Mouse (Mus musculus) C2C12 (cell line): ENCODE data around the gene Polr2m. TPM values are rescaled to one million over a fixed set of nuclear protein-coding genes. Genes with fewer than 3 reads are reported as not detected.
A peak's percentile ranks its signal among the peaks of the same experiment; 100 is the strongest.
"Not testable (repeated sequence)": the region's sequence is repeated elsewhere in the genome, so short reads cannot be mapped to it uniquely, and the experiment has no call there.

Experiments
- H3K27me3 ChIP-seq: one replicate; pipeline ENCODE4 v1.6.1; 2011; ENCODE audit not compliant: control insufficient read depth, insufficient read depth, insufficient read length
- H3K36me3 ChIP-seq: one replicate; pipeline ENCODE4 v1.6.1; 2011; ENCODE audit not compliant: control insufficient read depth, insufficient read depth
- H3K4me3 ChIP-seq: one replicate; pipeline ENCODE4 v1.5.1; 2011; ENCODE audit warnings: mild to moderate bottlenecking, control low read depth; ENCODE audit not compliant: poor library complexity, insufficient read depth, severe bottlenecking
- H3K79me2 ChIP-seq: one replicate; pipeline ENCODE4 v1.6.1; 2011; ENCODE audit not compliant: control insufficient read depth, insufficient read depth
- H3K79me3 ChIP-seq: one replicate; pipeline ENCODE4 v1.6.1; 2011; ENCODE audit warnings: low read depth, control low read depth
- H3ac ChIP-seq: one replicate; pipeline ENCODE3; 2011; ENCODE audit warnings: low read depth; ENCODE audit not compliant: control insufficient read depth, insufficient read length
- CEBPB ChIP-seq: IDR thresholded peaks from one replicate; pipeline ENCODE4 v1.6.1; 2011; ENCODE audit warnings: low read depth, mild to moderate bottlenecking, control low read depth, moderate library complexity
- CTCF ChIP-seq: IDR thresholded peaks from one replicate; pipeline ENCODE4 v1.5.1; 2011; ENCODE audit not compliant: control insufficient read depth, insufficient read depth, insufficient read length
- FOSL1 ChIP-seq: IDR thresholded peaks from one replicate; pipeline ENCODE4 v1.8.0; 2011; ENCODE audit warnings: mild to moderate bottlenecking, low read length; ENCODE audit not compliant: poor library complexity, insufficient read depth, severe bottlenecking
- MAX ChIP-seq: IDR thresholded peaks from one replicate; pipeline ENCODE4 v1.6.1; 2011; ENCODE audit warnings: mild to moderate bottlenecking, control low read depth
- MYOD1 ChIP-seq: IDR thresholded peaks from one replicate; pipeline ENCODE4 v1.6.1; 2011; ENCODE audit warnings: low read depth; ENCODE audit not compliant: control insufficient read depth, insufficient read length
- MYOG ChIP-seq: IDR thresholded peaks from one replicate; pipeline ENCODE4 v1.6.1; 2011; ENCODE audit not compliant: control insufficient read depth, insufficient read length; ENCODE audit errors: extremely low read depth
- USF1 ChIP-seq: IDR thresholded peaks from one replicate; pipeline ENCODE4 v1.6.1; 2011; ENCODE audit warnings: low read depth, mild to moderate bottlenecking, control low read depth, moderate library complexity
- polyA plus RNA-seq: library from polyadenylated mRNA; unstranded; fragments of >200 nt; fragmentation: generic; extraction: Trizol; gene quantifications from one replicate; pipeline ENCODE4 v1.2.1, GENCODE M21; 2012; ENCODE audit warnings: missing spikeins

Polr2m gene
- polyA plus RNA-seq, 1 experiment = 148 TPM

- H3K79me3 ChIP-seq = no peaks in the 10 kb centered on the region
- TF ChIP-seq MYOD1 (no peak), MAX (no peak), CTCF (no peak), FOSL1 (no peak), MYOG (no peak), USF1 (no peak), CEBPB (no peak)
- no peaks in the 10 kb centered on the region for H3K27me3 ChIP-seq
- H3K79me2 ChIP-seq = no peaks in the 10 kb centered on the region
- no peak overlapping the region for H3ac ChIP-seq
- no peak overlapping the region for H3K4me3 ChIP-seq
- H3K36me3 ChIP-seq = no peaks in the 10 kb centered on the region
Measured at GRCm38 (mm10) chr9:71493771-71494170, 8.0 kb upstream of the Polr2m start.

- H3ac ChIP-seq = no peak overlapping the region
- no peaks in the 10 kb centered on the region for H3K79me2 ChIP-seq
- H3K36me3 ChIP-seq = no peaks in the 10 kb centered on the region
- TF ChIP-seq USF1 (no peak), FOSL1 (no peak), CTCF (no peak), CEBPB (no peak), MAX (no peak), MYOG (no peak), MYOD1 (no peak)
- H3K79me3 ChIP-seq = no peaks in the 10 kb centered on the region
- no peak overlapping the region for H3K4me3 ChIP-seq
- no peaks in the 10 kb centered on the region for H3K27me3 ChIP-seq
Measured at GRCm38 (mm10) chr9:71492296-71493025, 6.7 kb upstream of the Polr2m start.

GRCm38 (mm10) chr9:71490076-71490475 lies 4.3 kb upstream of the Polr2m start:
- Histone ChIP-seq H3K79me3 (peaks cover 2% of the 10 kb centered on the region), H3K36me3 (no peaks in the 10 kb centered on the region), H3ac (no peak overlapping the region), H3K27me3 (no peaks in the 10 kb centered on the region), H3K79me2 (peaks cover 7% of the 10 kb centered on the region), H3K4me3 (no peak overlapping the region)
- TF ChIP-seq FOSL1 (no peak), CTCF (no peak), MYOD1 (no peak), CEBPB (no peak), MAX (no peak), USF1 (no peak), MYOG (no peak)

GRCm38 (mm10) chr9:71486127-71486526 lies 392 bp upstream of the Polr2m start:
- Histone ChIP-seq H3ac (no peak overlapping the region), H3K79me2 (peaks cover 47% of the 10 kb centered on the region), H3K79me3 (peaks cover 36% of the 10 kb centered on the region), H3K4me3 (no peak overlapping the region), H3K27me3 (no peaks in the 10 kb centered on the region), H3K36me3 (peaks cover 35% of the 10 kb centered on the region)
- TF ChIP-seq MYOG (no peak), MAX (no peak), CTCF (no peak), MYOD1 (no peak), FOSL1 (no peak), CEBPB (no peak), USF1 (no peak)

GRCm38 (mm10) chr9:71484871-71485474 lies 762 bp downstream of the Polr2m start:
- Histone ChIP-seq H3K36me3 (peaks cover 46% of the 10 kb centered on the region), H3K27me3 (no peaks in the 10 kb centered on the region), H3K4me3 (peak overlapping the region; percentile 74), H3ac (peak overlapping the region; percentile 80), H3K79me2 (peaks cover 58% of the 10 kb centered on the region), H3K79me3 (peaks cover 40% of the 10 kb centered on the region)
- TF ChIP-seq MYOD1 (no peak), CTCF (no peak), USF1 (no peak), MAX (no peak), CEBPB (no peak), FOSL1 (no peak), MYOG (no peak)

GRCm38 (mm10) chr9:71483872-71484271 lies 1.9 kb downstream of the Polr2m start:
- peaks cover 57% of the 10 kb centered on the region for H3K36me3 ChIP-seq
- H3K4me3 ChIP-seq, H3K27me3 ChIP-seq, H3ac ChIP-seq: not testable (repeated sequence)
- H3K79me3 ChIP-seq = peaks cover 45% of the 10 kb centered on the region
- peaks cover 67% of the 10 kb centered on the region for H3K79me2 ChIP-seq
